Mouse (Mus musculus) testis, adult 2 months (tissue): ENCODE results near the gene Dscam.

Source experiments
- CTCF ChIP-seq: fragments of 200-500 bp; IDR thresholded peaks from 2 replicates; pipeline ENCODE4 v1.5.1; 2012; ENCODE audit warnings: low read depth, mild to moderate bottlenecking, inconsistent platforms, low read length, moderate library complexity; ENCODE audit not compliant: control insufficient read depth, insufficient read depth, insufficient replicate concordance
- POLR2A ChIP-seq: fragments of 200-500 bp; IDR thresholded peaks from 2 replicates; pipeline ENCODE4 v1.6.1; 2012; ENCODE audit warnings: low read depth, mild to moderate bottlenecking, inconsistent platforms, low read length, moderate library complexity; ENCODE audit not compliant: control insufficient read depth

GRCm38 (mm10) chr16:96563350-96564257, 606.9 kb downstream of the Dscam start:
- TF ChIP-seq CTCF = no peak
- TF ChIP-seq POLR2A = no peak
